Mouse (Mus musculus): ENCODE measurements around the gene Pip5kl1. TPM values are rescaled to one million over a fixed set of nuclear protein-coding genes. Genes with fewer than 3 reads are reported as not detected.

Pip5kl1 gene
- polyA plus RNA-seq (2015; fragmentation: Nextera tagmentation; extraction: Ambion mirVana) = 16.3 and 17.8 TPM in 2 replicates

DNA sequence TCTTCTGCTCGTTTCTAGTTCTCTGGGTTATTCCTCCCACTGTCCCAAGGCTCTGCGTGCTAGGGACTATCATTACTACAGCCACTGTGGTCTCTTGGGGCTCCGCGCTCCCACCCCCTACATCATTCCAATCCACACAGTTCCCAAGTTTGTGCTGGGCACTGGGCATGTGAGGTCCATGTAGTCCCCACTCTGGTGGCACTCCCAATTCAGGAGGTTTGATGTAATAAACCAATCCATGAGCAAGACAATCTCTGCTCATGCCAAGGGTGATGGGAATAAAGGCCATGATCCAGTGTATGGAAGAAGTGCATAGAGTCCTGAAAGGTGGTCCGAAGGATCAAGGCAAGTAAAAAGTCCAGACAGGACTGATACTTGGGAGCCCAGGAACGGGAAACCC, at the start of gene Pip5kl1:
Gene Pip5kl1, plus strand, starts transcription at position 301 of the 400 bp plus-strand sequence.
- H3K4me2 ChIP-seq = peak within 1 kb of the TSS; percentile 99
- H3K27ac ChIP-seq (replicated peaks) = peak within 1 kb of the TSS; percentile 51
- H3K36me3 ChIP-seq = peaks cover 4% of the 10 kb centered on the region; the same call in 1 of the 2 replicates
- H3K27me3 ChIP-seq (replicated peaks) = peaks cover 16% of the 10 kb centered on the region; the same call in 1 of the 2 replicates
- 80% methylated on average over 6 of the region's 6 CpGs for WGBS
- H3K9me3 ChIP-seq (replicated peaks) = no peaks in the 10 kb centered on the region
- no peak for ATAC-seq (ENCODE audit: low FRiP score)
- peak within 1 kb of the TSS; percentile 59 for H3K9ac ChIP-seq (replicated peaks)
- peak within 1 kb of the TSS; percentile 51 for H3K4me3 ChIP-seq (replicated peaks)
- peaks cover 41% of the 10 kb centered on the region for H3K4me1 ChIP-seq

- Histone ChIP-seq H3K4me2 (no peak overlapping the region), H3K27ac (replicated peaks) (no peak overlapping the region), H3K36me3 (no peaks in the 10 kb centered on the region), H3K9me3 (replicated peaks) (no peaks in the 10 kb centered on the region), H3K27me3 (replicated peaks) (no peaks in the 10 kb centered on the region), H3K4me3 (replicated peaks) (no peak overlapping the region), H3K4me1 (no peaks in the 10 kb centered on the region), H3K9ac (replicated peaks) (no peak overlapping the region)
- WGBS = 83% methylated on average over 12 of the region's 12 CpGs
- ATAC-seq (ENCODE audit: low FRiP score) = no peak
These were observed 48.8 kb upstream of the Pip5kl1 start for GRCm38 (mm10) chr2:32525816-32526215.

DNA sequence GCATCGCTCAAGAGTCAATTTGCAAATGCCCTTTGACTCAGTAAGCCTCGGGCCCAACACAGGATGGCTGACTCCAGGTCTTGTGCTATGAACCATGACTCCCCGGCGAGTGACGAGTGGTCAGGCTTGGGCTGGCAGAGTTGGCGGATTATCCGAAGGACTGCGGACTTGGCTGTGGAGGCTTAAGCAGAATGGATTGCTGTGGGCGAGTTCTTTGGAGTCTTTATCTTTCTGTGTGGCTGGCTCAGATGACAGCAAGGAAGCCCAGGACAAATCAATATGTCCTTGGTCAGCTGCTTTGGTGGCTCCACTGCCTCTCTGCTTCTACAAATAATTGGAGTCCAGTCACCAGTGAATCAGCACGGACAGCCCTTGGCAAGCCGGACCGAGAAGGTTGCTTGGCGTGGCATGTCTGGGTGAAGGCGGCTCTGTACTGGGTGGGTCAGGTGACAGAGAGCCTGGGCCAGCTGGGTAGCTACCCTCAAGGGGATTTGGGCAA, 47.1 kb upstream of the Pip5kl1 start:
- ATAC-seq (ENCODE audit: low FRiP score) = no peak
- Histone ChIP-seq H3K36me3 (no peaks in the 10 kb centered on the region), H3K27ac (replicated peaks) (no peak overlapping the region), H3K9ac (replicated peaks) (no peak overlapping the region), H3K9me3 (replicated peaks) (no peaks in the 10 kb centered on the region), H3K27me3 (replicated peaks) (no peaks in the 10 kb centered on the region), H3K4me2 (no peak overlapping the region), H3K4me1 (no peaks in the 10 kb centered on the region), H3K4me3 (replicated peaks) (no peak overlapping the region)
- WGBS = 87% methylated on average over 14 of the region's 14 CpGs

GRCm38 (mm10) chr2:32528326-32528725, 46.3 kb upstream of the Pip5kl1 start:
- no peaks in the 10 kb centered on the region for H3K36me3 ChIP-seq
- whole genome bisulfite sequencing = 83% methylated on average over 1 of the region's 1 CpGs
- H3K9me3 ChIP-seq (replicated peaks) = no peaks in the 10 kb centered on the region
- no peak overlapping the region for H3K27ac ChIP-seq (replicated peaks)
- H3K4me2 ChIP-seq = no peak overlapping the region
- no peak for ATAC-seq (ENCODE audit: low FRiP score)
- no peak overlapping the region for H3K4me3 ChIP-seq (replicated peaks)
- H3K9ac ChIP-seq (replicated peaks) = no peak overlapping the region
- no peaks in the 10 kb centered on the region for H3K27me3 ChIP-seq (replicated peaks)
- H3K4me1 ChIP-seq = no peaks in the 10 kb centered on the region

GRCm38 (mm10) chr2:32530479-32530878, 44.1 kb upstream of the Pip5kl1 start:
- Histone ChIP-seq H3K4me3 (replicated peaks) (no peak overlapping the region), H3K36me3 (no peaks in the 10 kb centered on the region), H3K9ac (replicated peaks) (no peak overlapping the region), H3K4me1 (peaks cover 10% of the 10 kb centered on the region), H3K4me2 (no peak overlapping the region), H3K9me3 (replicated peaks) (no peaks in the 10 kb centered on the region), H3K27ac (replicated peaks) (no peak overlapping the region), H3K27me3 (replicated peaks) (no peaks in the 10 kb centered on the region)
- ATAC-seq (ENCODE audit: low FRiP score) = no peak
- 73% methylated on average over 2 of the region's 2 CpGs for WGBS

GRCm38 (mm10) chr2:32533163-32533562, 41.4 kb upstream of the Pip5kl1 start:
- no peak for ATAC-seq (ENCODE audit: low FRiP score)
- H3K27ac ChIP-seq (replicated peaks) = no peak overlapping the region
- H3K36me3 ChIP-seq = no peaks in the 10 kb centered on the region

GRCm38 (mm10) chr2:32534061-32534732, 40.4 kb upstream of the Pip5kl1 start:
- H3K9ac ChIP-seq (replicated peaks) = peak overlapping the region; percentile 42
- no peaks in the 10 kb centered on the region for H3K27me3 ChIP-seq (replicated peaks)
- WGBS = 13% methylated on average over 13 of the region's 13 CpGs
- peak overlapping the region; percentile 73 for H3K27ac ChIP-seq (replicated peaks)
- peak overlapping the region; percentile 74 for H3K4me2 ChIP-seq
- H3K9me3 ChIP-seq (replicated peaks) = no peaks in the 10 kb centered on the region
- ATAC-seq (ENCODE audit: low FRiP score) = no peak
- H3K4me1 ChIP-seq = peaks cover 43% of the 10 kb centered on the region
- peak overlapping the region; percentile 94 for H3K4me3 ChIP-seq (replicated peaks)
- no peaks in the 10 kb centered on the region for H3K36me3 ChIP-seq

More at GRCm38 (mm10) chr2:32533163-32533562, 41.4 kb upstream of the Pip5kl1 start:
- 97% methylated on average over 2 of the region's 2 CpGs for WGBS
- Histone ChIP-seq H3K4me1 (peaks cover 33% of the 10 kb centered on the region), H3K4me3 (replicated peaks) (no peak overlapping the region), H3K27me3 (replicated peaks) (no peaks in the 10 kb centered on the region), H3K4me2 (no peak overlapping the region), H3K9me3 (replicated peaks) (no peaks in the 10 kb centered on the region), H3K9ac (replicated peaks) (0 out of 2 replicates have a peak overlapping the region, but pooled peaks have one; percentile 0)

- WGBS = under 1% methylated on average over 62 of the region's 67 CpGs
- Histone ChIP-seq H3K27me3 (replicated peaks) (no peaks in the 10 kb centered on the region), H3K9ac (replicated peaks) (peak within 1 kb of the TSS; percentile 94), H3K27ac (replicated peaks) (peak within 1 kb of the TSS; percentile 97), H3K9me3 (replicated peaks) (no peaks in the 10 kb centered on the region), H3K4me2 (peak within 1 kb of the TSS; percentile 74), H3K36me3 (no peaks in the 10 kb centered on the region), H3K4me3 (replicated peaks) (peak within 1 kb of the TSS; percentile 94), H3K4me1 (peaks cover 50% of the 10 kb centered on the region)
- ATAC-seq (ENCODE audit: low FRiP score) = peak; percentile 96
These were observed 39.7 kb upstream of the Pip5kl1 start, which contains the start of gene Fam102a for GRCm38 (mm10) chr2:32534733-32535471. Gene Fam102a (plus strand): TSS chr2:32535332.

DNA sequence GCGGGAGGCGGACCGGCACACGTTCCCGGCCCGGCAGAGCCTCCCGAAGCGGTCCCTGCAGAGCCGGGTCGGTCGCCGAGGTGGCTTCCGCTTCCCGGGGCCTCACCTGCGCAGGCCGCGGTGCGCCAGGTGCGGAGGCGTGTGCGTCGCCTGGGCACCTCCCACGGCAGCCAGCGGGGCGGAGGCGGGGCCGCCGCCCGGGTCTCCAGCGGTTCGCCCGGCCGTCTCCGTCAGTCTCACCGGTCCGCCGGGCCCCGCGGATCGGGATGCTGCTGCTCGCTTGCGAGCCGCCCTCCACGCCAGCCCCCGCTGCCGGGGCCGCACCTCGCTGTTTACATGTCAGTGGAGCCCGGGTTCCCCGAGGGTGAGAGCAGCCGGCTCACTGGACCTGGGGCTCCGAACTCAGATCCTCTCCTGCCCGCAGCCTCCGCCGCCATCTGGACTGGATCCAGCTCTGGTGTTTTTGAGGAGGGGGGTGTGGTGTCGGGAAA, 39.1 kb upstream of the Pip5kl1 start:
- Histone ChIP-seq H3K36me3 (no peaks in the 10 kb centered on the region), H3K9me3 (replicated peaks) (no peaks in the 10 kb centered on the region), H3K9ac (replicated peaks) (peak overlapping the region; percentile 94), H3K4me3 (replicated peaks) (peak overlapping the region; percentile 94), H3K4me2 (peak overlapping the region; percentile 74), H3K27ac (replicated peaks) (peak overlapping the region; percentile 97), H3K4me1 (peaks cover 57% of the 10 kb centered on the region), H3K27me3 (replicated peaks) (no peaks in the 10 kb centered on the region)
- peak; percentile 65 for ATAC-seq (ENCODE audit: low FRiP score)
- WGBS = under 1% methylated on average over 48 of the region's 56 CpGs

DNA sequence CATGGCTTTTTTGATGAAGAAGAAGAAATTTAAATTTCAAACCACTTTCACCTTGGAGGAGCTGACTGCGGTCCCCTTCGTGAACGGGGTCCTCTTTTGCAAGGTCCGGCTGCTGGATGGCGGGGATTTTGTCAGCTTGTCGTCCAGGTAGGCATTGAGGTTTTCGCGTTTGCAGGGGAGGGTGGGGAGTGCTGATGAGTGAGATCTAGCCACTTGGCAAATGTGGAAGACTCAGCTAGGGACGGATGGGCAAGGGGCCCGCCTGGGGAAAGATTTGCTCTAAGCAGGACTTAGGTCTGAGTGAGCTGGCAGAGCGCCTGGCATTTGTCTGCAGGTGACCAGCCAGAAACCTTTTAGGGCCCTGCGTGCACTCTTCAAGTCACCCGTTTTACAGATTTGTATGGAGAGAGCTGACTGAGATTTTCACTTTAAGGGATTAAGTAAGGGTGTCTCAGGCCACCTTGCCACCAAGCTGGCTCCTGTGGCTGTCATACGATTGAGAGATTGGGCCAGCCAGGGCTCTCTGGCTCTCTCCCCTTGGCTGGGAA, 38.4 kb upstream of the Pip5kl1 start:
- no peaks in the 10 kb centered on the region for H3K27me3 ChIP-seq (replicated peaks)
- H3K9me3 ChIP-seq (replicated peaks) = no peaks in the 10 kb centered on the region
- no peaks in the 10 kb centered on the region for H3K36me3 ChIP-seq
- H3K4me3 ChIP-seq (replicated peaks) = peak overlapping the region; percentile 94
- peak overlapping the region; percentile 94 for H3K9ac ChIP-seq (replicated peaks)
- under 1% methylated on average over 14 of the region's 14 CpGs for WGBS
- peak overlapping the region; percentile 74 for H3K4me2 ChIP-seq
- H3K27ac ChIP-seq (replicated peaks) = peak overlapping the region; percentile 97
- H3K4me1 ChIP-seq = peaks cover 62% of the 10 kb centered on the region
- no peak for ATAC-seq (ENCODE audit: low FRiP score)

DNA sequence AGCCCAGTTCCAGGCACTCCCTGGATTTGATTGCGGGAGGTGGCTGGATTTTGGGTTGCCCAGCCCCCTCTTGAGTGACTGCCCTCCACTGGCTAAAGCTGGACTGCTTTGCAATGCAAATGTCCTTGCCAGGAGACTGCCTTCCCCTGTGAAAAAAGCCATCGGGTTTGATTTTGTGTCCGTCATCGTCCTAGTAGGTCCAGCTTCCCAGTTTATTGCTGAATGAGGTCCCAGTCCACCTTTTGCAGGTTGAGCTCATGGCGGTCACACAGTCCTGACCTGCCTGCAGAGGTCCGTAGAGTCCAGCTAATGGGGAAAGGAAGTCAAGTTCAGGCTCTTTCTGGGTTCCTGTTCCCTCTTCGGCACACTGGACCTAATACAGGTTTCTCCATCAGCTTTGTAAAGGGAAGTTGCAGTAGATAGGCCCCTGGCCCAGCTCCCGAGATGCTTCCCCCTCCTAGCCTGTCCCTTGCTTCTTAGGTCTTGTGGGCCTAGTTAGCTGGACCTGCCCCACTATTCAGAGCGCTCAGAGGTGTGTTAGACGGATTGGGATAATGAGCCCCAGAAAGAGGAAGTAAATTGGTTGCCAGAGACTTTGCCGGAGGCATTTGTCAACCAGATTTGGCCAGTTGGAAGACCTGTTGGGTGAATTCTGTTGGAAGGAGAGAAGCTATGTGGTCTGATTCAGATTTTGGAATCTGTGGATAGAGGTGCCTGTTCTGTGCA, 37.8 kb upstream of the Pip5kl1 start:
- H3K36me3 ChIP-seq = no peaks in the 10 kb centered on the region
- no peaks in the 10 kb centered on the region for H3K9me3 ChIP-seq (replicated peaks)
- peak overlapping the region; percentile 74 for H3K4me2 ChIP-seq
- H3K9ac ChIP-seq (replicated peaks) = peak overlapping the region; percentile 94
- under 1% methylated on average over 11 of the region's 11 CpGs for WGBS
- peak overlapping the region; percentile 94 for H3K4me3 ChIP-seq (replicated peaks)
- peaks cover 67% of the 10 kb centered on the region for H3K4me1 ChIP-seq
- no peaks in the 10 kb centered on the region for H3K27me3 ChIP-seq (replicated peaks)
- peak overlapping the region; percentile 97 for H3K27ac ChIP-seq (replicated peaks)
- ATAC-seq (ENCODE audit: low FRiP score) = no peak

All from neural tube, embryonic 15.5 days (tissue).